Mouse (Mus musculus): ENCODE data around the gene Lrrc10b. TPM values are rescaled to one million over a fixed set of nuclear protein-coding genes. Genes with fewer than 3 reads are reported as not detected.

Lrrc10b gene
- polyA plus RNA-seq, 1 experiment from 2014 or later = 0.21 TPM

- Histone ChIP-seq H3K9me3 (replicated peaks; ENCODE audit: control insufficient read depth, low read length) (no peaks in the 10 kb centered on the region), H3K9ac (ENCODE audit: low read length) (no peak overlapping the region), H3K36me3 (ENCODE audit: control insufficient read depth, insufficient read depth) (no peaks in the 10 kb centered on the region), H3K4me3 (ENCODE audit: low read length) (no peak overlapping the region), H3K4me1 (ENCODE audit: control insufficient read depth, insufficient read depth, low read length) (peaks cover 3% of the 10 kb centered on the region; the same call in 1 of the 2 replicates), H3K27ac (ENCODE audit: low read length) (no peak overlapping the region), H3K4me2 (ENCODE audit: low read depth, low read length) (no peak overlapping the region), H3K27me3 (ENCODE audit: control insufficient read depth, insufficient read depth, low read length) (peaks cover 33% of the 10 kb centered on the region)
- WGBS = 26% methylated on average over 6 of the region's 6 CpGs
- no peak; the same call in 1 of the 2 replicates for ATAC-seq (replicated peaks; ENCODE audit: extremely low read depth, insufficient read depth, low FRiP score)
These were observed 16.5 kb upstream of the Lrrc10b start for GRCm38 (mm10) chr19:10473779-10474178.

- Histone ChIP-seq H3K36me3 (ENCODE audit: control insufficient read depth, insufficient read depth) (no peaks in the 10 kb centered on the region), H3K9me3 (replicated peaks; ENCODE audit: control insufficient read depth, low read length) (no peaks in the 10 kb centered on the region), H3K4me1 (ENCODE audit: control insufficient read depth, insufficient read depth, low read length) (peaks cover 3% of the 10 kb centered on the region; the same call in 1 of the 2 replicates), H3K27me3 (ENCODE audit: control insufficient read depth, insufficient read depth, low read length) (peaks cover 26% of the 10 kb centered on the region), H3K27ac (ENCODE audit: low read length) (no peak overlapping the region), H3K4me2 (ENCODE audit: low read depth, low read length) (no peak overlapping the region), H3K4me3 (ENCODE audit: low read length) (no peak overlapping the region), H3K9ac (ENCODE audit: low read length) (no peak overlapping the region)
- ATAC-seq (replicated peaks; ENCODE audit: extremely low read depth, insufficient read depth, low FRiP score) = no peak
- 75% methylated on average over 3 of the region's 3 CpGs for WGBS
These were observed 15.7 kb upstream of the Lrrc10b start for GRCm38 (mm10) chr19:10472958-10473357.

GRCm38 (mm10) chr19:10469171-10469658, 11.9 kb upstream of the Lrrc10b start:
- H3K4me2 ChIP-seq (ENCODE audit: low read depth, low read length) = no peak overlapping the region
- peaks cover 28% of the 10 kb centered on the region for H3K27me3 ChIP-seq (ENCODE audit: control insufficient read depth, insufficient read depth, low read length)
- no peak overlapping the region for H3K4me3 ChIP-seq (ENCODE audit: low read length)
- no peaks in the 10 kb centered on the region for H3K9me3 ChIP-seq (replicated peaks; ENCODE audit: control insufficient read depth, low read length)
- 30% methylated on average over 8 of the region's 8 CpGs for WGBS
- no peak overlapping the region for H3K27ac ChIP-seq (ENCODE audit: low read length)
- H3K9ac ChIP-seq (ENCODE audit: low read length) = no peak overlapping the region
- peaks cover 3% of the 10 kb centered on the region; the same call in 1 of the 2 replicates for H3K4me1 ChIP-seq (ENCODE audit: control insufficient read depth, insufficient read depth, low read length)
- ATAC-seq (replicated peaks; ENCODE audit: extremely low read depth, insufficient read depth, low FRiP score) = no peak
- no peaks in the 10 kb centered on the region for H3K36me3 ChIP-seq (ENCODE audit: control insufficient read depth, insufficient read depth)

GRCm38 (mm10) chr19:10464427-10464826, 7.2 kb upstream of the Lrrc10b start:
- no peaks in the 10 kb centered on the region for H3K9me3 ChIP-seq (replicated peaks; ENCODE audit: control insufficient read depth, low read length)
- WGBS = 45% methylated on average over 4 of the region's 4 CpGs
- H3K27me3 ChIP-seq (ENCODE audit: control insufficient read depth, insufficient read depth, low read length) = peaks cover 62% of the 10 kb centered on the region

GRCm38 (mm10) chr19:10461584-10461983, 4.3 kb upstream of the Lrrc10b start:
- Histone ChIP-seq H3K4me2 (ENCODE audit: low read depth, low read length) (no peak overlapping the region), H3K27me3 (ENCODE audit: control insufficient read depth, insufficient read depth, low read length) (peaks cover 78% of the 10 kb centered on the region)

More at GRCm38 (mm10) chr19:10464427-10464826, 7.2 kb upstream of the Lrrc10b start:
- Histone ChIP-seq H3K4me3 (ENCODE audit: low read length) (no peak overlapping the region), H3K36me3 (ENCODE audit: control insufficient read depth, insufficient read depth) (no peaks in the 10 kb centered on the region), H3K9ac (ENCODE audit: low read length) (no peak overlapping the region), H3K27ac (ENCODE audit: low read length) (no peak overlapping the region), H3K4me1 (ENCODE audit: control insufficient read depth, insufficient read depth, low read length) (peaks cover 3% of the 10 kb centered on the region; the same call in 1 of the 2 replicates), H3K4me2 (ENCODE audit: low read depth, low read length) (no peak overlapping the region)
- ATAC-seq (replicated peaks; ENCODE audit: extremely low read depth, insufficient read depth, low FRiP score) = no peak

GRCm38 (mm10) chr19:10459907-10460306, 2.6 kb upstream of the Lrrc10b start:
- 52% methylated on average over 11 of the region's 11 CpGs for WGBS
- H3K4me1 ChIP-seq (ENCODE audit: control insufficient read depth, insufficient read depth, low read length) = peaks cover 10% of the 10 kb centered on the region

More at GRCm38 (mm10) chr19:10461584-10461983, 4.3 kb upstream of the Lrrc10b start:
- Histone ChIP-seq H3K4me1 (ENCODE audit: control insufficient read depth, insufficient read depth, low read length) (peaks cover 10% of the 10 kb centered on the region), H3K27ac (ENCODE audit: low read length) (no peak overlapping the region), H3K4me3 (ENCODE audit: low read length) (no peak overlapping the region), H3K36me3 (ENCODE audit: control insufficient read depth, insufficient read depth) (no peaks in the 10 kb centered on the region), H3K9ac (ENCODE audit: low read length) (no peak overlapping the region), H3K9me3 (replicated peaks; ENCODE audit: control insufficient read depth, low read length) (no peaks in the 10 kb centered on the region)
- WGBS = 32% methylated on average over 7 of the region's 7 CpGs
- no peak for ATAC-seq (replicated peaks; ENCODE audit: extremely low read depth, insufficient read depth, low FRiP score)

GRCm38 (mm10) chr19:10458096-10458495, 823 bp upstream of the Lrrc10b start:
- Histone ChIP-seq H3K27ac (ENCODE audit: low read length) (no peak overlapping the region), H3K4me3 (ENCODE audit: low read length) (peak overlapping the region; percentile 55), H3K9me3 (replicated peaks; ENCODE audit: control insufficient read depth, low read length) (no peaks in the 10 kb centered on the region), H3K4me2 (ENCODE audit: low read depth, low read length) (peak overlapping the region; percentile 73), H3K4me1 (ENCODE audit: control insufficient read depth, insufficient read depth, low read length) (peaks cover 10% of the 10 kb centered on the region), H3K27me3 (ENCODE audit: control insufficient read depth, insufficient read depth, low read length) (peaks cover 92% of the 10 kb centered on the region), H3K36me3 (ENCODE audit: control insufficient read depth, insufficient read depth) (no peaks in the 10 kb centered on the region), H3K9ac (ENCODE audit: low read length) (no peak overlapping the region)
- WGBS = 20% methylated on average over 8 of the region's 8 CpGs
- no peak for ATAC-seq (replicated peaks; ENCODE audit: extremely low read depth, insufficient read depth, low FRiP score)

More at GRCm38 (mm10) chr19:10459907-10460306, 2.6 kb upstream of the Lrrc10b start:
- H3K27me3 ChIP-seq (ENCODE audit: control insufficient read depth, insufficient read depth, low read length) = peaks cover 86% of the 10 kb centered on the region
- no peak for ATAC-seq (replicated peaks; ENCODE audit: extremely low read depth, insufficient read depth, low FRiP score)
- no peak overlapping the region for H3K9ac ChIP-seq (ENCODE audit: low read length)
- no peak overlapping the region for H3K27ac ChIP-seq (ENCODE audit: low read length)
- no peak overlapping the region for H3K4me2 ChIP-seq (ENCODE audit: low read depth, low read length)
- no peaks in the 10 kb centered on the region for H3K9me3 ChIP-seq (replicated peaks; ENCODE audit: control insufficient read depth, low read length)
- H3K4me3 ChIP-seq (ENCODE audit: low read length) = no peak overlapping the region
- no peaks in the 10 kb centered on the region for H3K36me3 ChIP-seq (ENCODE audit: control insufficient read depth, insufficient read depth)

- no peak overlapping the region for H3K27ac ChIP-seq (ENCODE audit: low read length)
- 1% methylated on average over 34 of the region's 34 CpGs for WGBS
These were observed 169 bp upstream of the Lrrc10b start for GRCm38 (mm10) chr19:10457484-10457800.

GRCm38 (mm10) chr19:10455437-10455806, 1.9 kb downstream of the Lrrc10b start:
- no peak overlapping the region for H3K27ac ChIP-seq (ENCODE audit: low read length)
- H3K4me2 ChIP-seq (ENCODE audit: low read depth, low read length) = no peak overlapping the region
- H3K27me3 ChIP-seq (ENCODE audit: control insufficient read depth, insufficient read depth, low read length) = peaks cover 92% of the 10 kb centered on the region
- no peak overlapping the region for H3K4me3 ChIP-seq (ENCODE audit: low read length)
- no peak overlapping the region for H3K9ac ChIP-seq (ENCODE audit: low read length)
- H3K36me3 ChIP-seq (ENCODE audit: control insufficient read depth, insufficient read depth) = no peaks in the 10 kb centered on the region
- no peaks in the 10 kb centered on the region for H3K9me3 ChIP-seq (replicated peaks; ENCODE audit: control insufficient read depth, low read length)
- peaks cover 10% of the 10 kb centered on the region for H3K4me1 ChIP-seq (ENCODE audit: control insufficient read depth, insufficient read depth, low read length)
- ATAC-seq (replicated peaks; ENCODE audit: extremely low read depth, insufficient read depth, low FRiP score) = no peak
- WGBS = 47% methylated on average over 3 of the region's 3 CpGs

More at GRCm38 (mm10) chr19:10457484-10457800, 169 bp upstream of the Lrrc10b start:
- Histone ChIP-seq H3K4me1 (ENCODE audit: control insufficient read depth, insufficient read depth, low read length) (peaks cover 10% of the 10 kb centered on the region), H3K9ac (ENCODE audit: low read length) (no peak overlapping the region), H3K4me2 (ENCODE audit: low read depth, low read length) (peak overlapping the region; percentile 73), H3K9me3 (replicated peaks; ENCODE audit: control insufficient read depth, low read length) (no peaks in the 10 kb centered on the region), H3K27me3 (ENCODE audit: control insufficient read depth, insufficient read depth, low read length) (peaks cover 96% of the 10 kb centered on the region), H3K4me3 (ENCODE audit: low read length) (peak overlapping the region; percentile 55), H3K36me3 (ENCODE audit: control insufficient read depth, insufficient read depth) (no peaks in the 10 kb centered on the region)
- ATAC-seq (replicated peaks; ENCODE audit: extremely low read depth, insufficient read depth, low FRiP score) = peak; percentile 69
